Mouse (Mus musculus) cerebellum, adult 2 months (tissue): Measurements from ENCODE around the gene 1520401A03Rik. TPM values are rescaled to one million over a fixed set of nuclear protein-coding genes. Genes with fewer than 3 reads are reported as not detected.

ENCODE experiments used
- DNase-seq, 2 experiments: peaks; one replicate each; pipeline ENCODE4 v3.0.0; 2021
- H3K27ac ChIP-seq: fragments of 200-500 bp; 2 replicates; pipeline ENCODE4 v1.5.1; 2012; ENCODE audit warnings: low read length, control low read depth, inconsistent platforms; ENCODE audit not compliant: insufficient read depth
- H3K27me3 ChIP-seq: fragments of 200-500 bp; 2 replicates; pipeline ENCODE4 v1.6.1; 2012; ENCODE audit warnings: inconsistent platforms, mild to moderate bottlenecking, low read length, moderate library complexity; ENCODE audit not compliant: control insufficient read depth, insufficient read depth
- H3K4me1 ChIP-seq: fragments of 200-500 bp; 2 replicates; pipeline ENCODE4 v1.6.1; 2011; ENCODE audit warnings: low read length; ENCODE audit not compliant: control insufficient read depth, insufficient read depth
- H3K4me3 ChIP-seq: fragments of 200-500 bp; replicated peaks from 2 replicates; pipeline ENCODE3; 2011; ENCODE audit warnings: mild to moderate bottlenecking, low read depth, low read length, control low read depth; ENCODE audit not compliant: insufficient read depth
- CTCF ChIP-seq: fragments of 200-500 bp; IDR thresholded peaks from 2 replicates; pipeline ENCODE4 v1.5.1; 2011; ENCODE audit warnings: low read depth, mild to moderate bottlenecking, control low read depth, low read length, moderate library complexity, borderline replicate concordance; ENCODE audit not compliant: insufficient read depth
- POLR2A ChIP-seq: fragments of 200-500 bp; IDR thresholded peaks from 2 replicates; pipeline ENCODE4 v1.6.1; 2011; ENCODE audit warnings: low read length, control low read depth, borderline replicate concordance; ENCODE audit not compliant: insufficient read depth
- WGBS: fragments of 180-500 bp; shearing (Covaris S2); methylation state at CpG from one replicate; pipeline ENCODE4 v1.1.7; 2018; 5-methylcytosine and 5-hydroxymethylcytosine counted together
- polyA plus RNA-seq: library from polyadenylated mRNA; depleted of rRNA; stranded (reverse); fragments of >200 nt; gene quantifications from 2 replicates; pipeline ENCODE4 v1.2.3, GENCODE M21; 2012

Gene 1520401A03Rik
- polyA plus RNA-seq, 1 experiment, result 0.64 TPM

DNA sequence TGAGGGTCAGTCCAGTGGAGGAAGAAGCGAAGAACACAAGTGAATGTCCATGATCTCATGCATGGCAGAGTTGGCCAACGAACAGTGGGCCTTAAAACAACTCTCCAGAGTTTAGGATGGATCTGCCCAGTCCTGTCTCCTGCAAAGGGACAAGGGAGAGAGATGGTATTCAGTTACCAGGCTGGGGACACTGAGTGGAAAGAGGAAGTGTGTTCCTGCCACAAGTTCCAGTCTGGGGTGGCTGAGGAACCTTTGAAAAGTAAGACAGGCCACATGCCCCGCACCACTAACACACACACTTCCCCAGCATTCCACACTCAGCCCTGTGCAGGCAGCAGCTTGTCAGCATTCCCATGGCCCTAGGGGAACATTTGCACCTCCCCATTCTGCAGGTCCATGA is 24.2 kb upstream of the 1520401A03Rik start:
- 90% methylated on average over 3 of the region's 3 CpGs for WGBS
- H3K27ac ChIP-seq, result no peak overlapping the region
- H3K4me3 ChIP-seq, result no peak overlapping the region
- DNase-seq, result no peak
- H3K4me1 ChIP-seq, result 0 out of 2 replicates have a peak, but pooled peaks cover 13% of the 10 kb centered on the region
- TF ChIP-seq POLR2A (no peak), CTCF (no peak)
- H3K27me3 ChIP-seq, result no peaks in the 10 kb centered on the region; the same call in 1 of the 2 replicates

DNA sequence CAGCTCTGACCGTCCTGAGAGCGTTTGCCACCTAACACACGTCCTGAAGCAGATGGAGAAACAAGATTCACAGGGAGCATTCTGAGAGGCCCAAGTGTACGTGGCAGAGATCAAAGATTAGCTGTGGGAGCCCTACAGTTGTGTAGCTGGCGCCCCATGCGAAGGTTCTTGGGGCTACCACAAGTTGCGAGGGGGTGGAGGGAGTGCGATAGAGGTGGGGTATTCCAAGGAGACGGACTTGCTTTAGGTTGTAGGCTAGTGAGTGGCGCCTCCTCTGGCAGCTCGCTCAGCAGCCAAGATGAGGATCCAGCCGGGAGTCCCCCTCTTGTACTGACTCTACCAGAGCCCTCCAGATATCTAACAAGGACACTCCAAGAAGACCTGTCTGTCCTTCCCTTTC is 23.7 kb upstream of the 1520401A03Rik start:
- H3K27ac ChIP-seq, result no peak overlapping the region
- H3K27me3 ChIP-seq, result no peaks in the 10 kb centered on the region; the same call in 1 of the 2 replicates
- peak overlapping the region; percentile 25 for H3K4me3 ChIP-seq
- TF ChIP-seq POLR2A (no peak), CTCF (no peak; the same call in 1 of the 2 replicates)
- DNase-seq, result no peak
- WGBS, result 11% methylated on average over 12 of the region's 12 CpGs
- H3K4me1 ChIP-seq, result 0 out of 2 replicates have a peak, but pooled peaks cover 13% of the 10 kb centered on the region

DNA sequence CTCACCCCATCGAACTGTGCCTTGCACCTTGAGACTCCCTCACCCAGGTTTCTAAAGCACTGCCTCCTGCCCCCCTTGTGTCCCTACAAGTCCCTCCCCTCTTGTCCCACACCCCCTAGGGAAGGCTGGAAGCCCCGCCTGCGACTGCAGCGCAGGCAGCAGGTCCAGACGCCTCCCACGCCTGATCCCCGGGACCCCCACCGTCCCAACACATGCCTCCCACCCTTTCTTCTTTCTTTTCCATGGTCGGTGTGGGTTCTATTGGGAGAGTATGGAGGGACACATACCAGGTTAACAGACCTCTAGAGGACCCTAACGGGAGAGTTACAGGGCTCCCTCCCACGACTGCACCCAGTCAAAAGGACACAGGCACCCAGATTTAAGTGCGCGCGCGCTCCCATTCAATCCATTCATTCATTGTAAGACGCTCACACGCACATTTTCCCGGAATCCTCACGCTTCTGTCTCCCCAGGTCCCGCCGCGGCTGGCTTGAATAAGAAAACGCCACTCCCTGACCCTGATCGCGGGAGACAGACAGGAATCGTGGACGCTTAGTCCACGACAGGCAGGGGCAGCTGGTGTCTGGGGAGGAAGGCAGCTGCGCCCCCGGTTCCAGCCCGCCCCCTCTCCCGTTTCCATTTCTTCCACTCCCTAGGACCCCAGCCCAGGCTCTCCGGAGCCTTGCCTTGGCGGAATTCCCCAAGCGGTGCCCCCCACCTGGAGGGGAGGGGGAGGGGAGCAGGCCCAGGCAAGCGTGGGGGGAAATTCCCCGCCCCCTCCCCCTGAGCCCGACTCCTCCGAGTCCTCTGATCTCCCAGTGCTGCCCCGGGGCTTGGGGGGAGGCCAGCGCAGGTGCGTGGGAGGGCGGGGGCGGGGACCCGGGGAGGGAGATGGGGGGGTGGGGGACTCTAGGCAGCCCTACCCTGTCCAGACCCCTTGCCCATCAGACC is 23.0 kb upstream of the 1520401A03Rik start, which contains the start of gene Kremen2:
Gene Kremen2, minus strand, starts transcription at position 533 of the 951 bp plus-strand sequence.
- TF ChIP-seq POLR2A (no peak), CTCF (no peak)
- Histone ChIP-seq H3K27me3 (no peaks in the 10 kb centered on the region; the same call in 1 of the 2 replicates), H3K4me1 (0 out of 2 replicates have a peak, but pooled peaks cover 16% of the 10 kb centered on the region), H3K4me3 (peak within 1 kb of the TSS; percentile 25), H3K27ac (no peak within 1 kb of the TSS)
- DNase-seq, result no peak
- 1% methylated on average over 42 of the region's 45 CpGs for whole genome bisulfite sequencing

DNA sequence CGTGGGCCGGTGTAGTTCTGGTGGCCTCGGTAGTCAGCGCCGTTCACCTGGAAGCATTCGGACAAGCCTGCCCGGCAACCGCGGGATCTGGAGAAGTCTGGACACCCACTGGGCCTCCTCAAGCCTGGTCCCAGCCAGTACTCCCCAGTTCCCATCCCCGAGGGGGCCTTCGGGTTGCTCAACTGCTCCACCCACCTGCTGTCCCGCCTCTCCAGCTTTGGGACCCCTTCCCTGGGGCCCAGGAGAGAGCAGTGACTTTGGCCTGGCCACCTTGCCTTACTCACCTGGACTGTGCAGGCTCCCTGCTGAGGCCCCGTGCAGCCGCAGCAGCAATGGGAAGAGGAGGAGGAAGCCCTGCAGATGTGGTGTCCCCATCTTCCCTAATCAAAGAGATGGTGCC is 22.1 kb upstream of the 1520401A03Rik start:
- DNase-seq, result no peak
- no peak overlapping the region for H3K27ac ChIP-seq
- 0 out of 2 replicates have a peak, but pooled peaks cover 12% of the 10 kb centered on the region for H3K4me1 ChIP-seq
- 13% methylated on average over 14 of the region's 14 CpGs for WGBS
- no peaks in the 10 kb centered on the region; the same call in 1 of the 2 replicates for H3K27me3 ChIP-seq
- TF ChIP-seq CTCF (no peak), POLR2A (no peak)
- H3K4me3 ChIP-seq, result no peak overlapping the region

DNA sequence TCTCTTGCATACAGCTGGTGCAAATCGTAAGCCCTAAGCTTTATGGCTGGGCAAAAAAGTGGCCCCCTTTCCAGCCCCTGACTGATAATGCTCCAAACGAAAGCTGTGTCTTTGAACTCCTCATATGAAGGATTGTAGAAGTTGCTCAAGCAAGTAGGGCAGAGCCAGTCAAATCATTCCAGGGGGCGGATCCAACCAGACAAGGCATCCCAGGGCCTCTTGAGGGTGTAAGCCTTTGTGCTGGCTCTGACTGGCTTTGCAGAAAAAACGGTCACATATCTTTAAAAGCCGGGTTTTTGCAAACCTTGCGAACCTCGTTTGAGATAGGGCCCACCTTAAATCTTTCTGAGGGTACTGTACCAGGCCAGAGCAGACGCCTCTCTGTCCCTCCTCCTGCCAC is 21.5 kb upstream of the 1520401A03Rik start:
- TF ChIP-seq POLR2A (no peak), CTCF (no peak)
- no peak for DNase-seq
- 72% methylated on average over 8 of the region's 8 CpGs for WGBS
- Histone ChIP-seq H3K4me1 (0 out of 2 replicates have a peak, but pooled peaks cover 6% of the 10 kb centered on the region), H3K4me3 (no peak overlapping the region), H3K27me3 (no peaks in the 10 kb centered on the region; the same call in 1 of the 2 replicates), H3K27ac (no peak overlapping the region)

DNA sequence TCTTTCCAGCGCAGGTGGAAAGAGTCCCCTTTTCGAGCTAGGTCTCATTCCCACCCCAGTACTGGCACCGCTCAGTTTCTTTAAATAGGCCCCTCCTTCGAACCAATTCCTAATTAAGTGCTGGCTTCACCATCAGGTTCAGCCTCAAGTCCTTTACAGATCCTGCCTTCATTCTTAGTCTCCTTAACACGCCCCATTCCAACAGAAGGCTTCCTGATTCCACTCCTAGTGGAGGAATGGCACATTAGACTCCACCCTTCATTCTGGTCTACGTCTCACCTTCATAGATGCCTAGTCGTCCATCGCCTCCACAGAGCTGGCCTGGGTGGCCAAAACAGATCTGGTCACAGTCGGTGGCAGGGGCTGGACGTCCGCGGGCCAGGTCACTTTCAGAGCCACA is 20.4 kb upstream of the 1520401A03Rik start:
- Histone ChIP-seq H3K4me1 (peaks cover 8% of the 10 kb centered on the region; the same call in 1 of the 2 replicates), H3K27me3 (no peaks in the 10 kb centered on the region; the same call in 1 of the 2 replicates), H3K4me3 (no peak overlapping the region), H3K27ac (no peak overlapping the region)
- no peak for DNase-seq
- 69% methylated on average over 12 of the region's 12 CpGs for WGBS
- TF ChIP-seq POLR2A (no peak), CTCF (no peak)

DNA sequence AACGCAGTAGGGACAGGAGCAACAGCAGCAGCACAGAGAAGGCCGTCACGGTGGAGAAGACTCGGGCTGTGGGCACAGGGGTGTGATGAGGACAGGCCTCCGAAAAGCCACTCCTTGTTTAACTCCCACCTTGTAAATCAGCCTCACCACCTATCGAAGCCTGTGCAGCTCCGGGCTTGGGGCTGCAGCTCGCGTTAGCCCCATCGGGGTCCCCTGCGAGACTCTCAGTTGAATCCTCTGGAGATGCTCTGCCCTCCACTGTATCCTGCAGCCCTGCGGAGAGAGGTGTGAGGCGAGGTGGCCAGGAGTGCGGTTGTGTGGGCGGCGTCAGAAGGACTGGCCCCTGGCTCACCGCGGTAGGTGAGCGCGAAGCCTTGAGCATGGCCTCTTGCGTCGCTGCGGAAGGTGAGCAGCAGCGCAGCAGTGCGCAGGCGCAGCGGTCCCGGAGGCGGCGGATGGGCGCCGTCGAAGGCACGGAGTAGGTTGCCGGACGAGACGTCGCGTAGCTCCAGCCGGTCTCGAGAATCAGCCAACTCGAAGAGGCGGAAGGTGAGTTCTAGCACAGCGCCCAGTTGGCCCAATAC is 19.7 kb upstream of the 1520401A03Rik start:
- Histone ChIP-seq H3K27ac (no peak overlapping the region), H3K4me1 (peaks cover 9% of the 10 kb centered on the region; the same call in 1 of the 2 replicates), H3K4me3 (no peak overlapping the region), H3K27me3 (no peaks in the 10 kb centered on the region; the same call in 1 of the 2 replicates)
- whole genome bisulfite sequencing, result 8% methylated on average over 44 of the region's 44 CpGs
- DNase-seq, result no peak
- TF ChIP-seq CTCF (no peak), POLR2A (no peak)
